Mouse (Mus musculus): ENCODE data around the gene Chuk. TPM values are rescaled to one million over a fixed set of nuclear protein-coding genes. Genes with fewer than 3 reads are reported as not detected.

Gene Chuk
- polyA plus RNA-seq, 1 experiment from 2014 or later: 32.8 TPM

DNA sequence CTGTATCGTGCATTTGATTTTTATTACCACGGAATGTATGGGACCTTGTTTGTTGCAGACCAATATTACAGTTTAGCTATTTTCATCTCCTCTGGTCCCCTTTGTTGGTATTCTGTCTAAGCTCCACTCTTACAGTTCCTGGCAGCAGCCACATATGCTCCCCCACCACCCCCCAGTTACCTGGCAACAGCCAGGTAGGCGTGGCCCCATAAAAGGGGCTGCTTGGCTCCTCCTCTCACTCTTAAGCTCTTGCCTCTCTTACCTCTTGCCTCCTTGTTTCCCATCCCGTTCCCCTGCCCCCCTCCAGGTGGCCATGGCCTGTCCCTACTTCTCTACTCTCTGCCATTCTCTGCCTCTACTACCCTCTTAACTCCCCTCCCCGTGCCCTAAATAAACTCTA, 36.1 kb downstream of the Chuk start:
- TF ChIP-seq CTCF (IDR thresholded peaks at IDR 0.05): no peak
- TF ChIP-seq EP300 (IDR thresholded peaks at IDR 0.05): no peak
- Histone ChIP-seq H3K27me3 (replicated peaks; ENCODE audit: insufficient read depth, low read length) (no peaks in the 10 kb centered on the region), H3K27ac (ENCODE audit: low read length) (no peak overlapping the region), H3K36me3 (ENCODE audit: insufficient read depth, low read length) (peaks cover 10% of the 10 kb centered on the region; the same call in 1 of the 2 replicates), H3K4me2 (replicated peaks; ENCODE audit: low read depth, low read length) (no peak overlapping the region), H3K9me3 (ENCODE audit: low read length) (no peaks in the 10 kb centered on the region), H3K4me1 (ENCODE audit: insufficient read depth, low read depth, low read length) (peaks cover 3% of the 10 kb centered on the region; the same call in 1 of the 2 replicates), H3K9ac (replicated peaks; ENCODE audit: low read depth) (no peak overlapping the region), H3K4me3 (ENCODE audit: low read depth, low read length) (no peak overlapping the region)
- DNase-seq (ENCODE audit: low spot score) (no peak), ATAC-seq (no peak)
- WGBS: 53% methylated on average over 5 of the region's 5 CpGs

DNA sequence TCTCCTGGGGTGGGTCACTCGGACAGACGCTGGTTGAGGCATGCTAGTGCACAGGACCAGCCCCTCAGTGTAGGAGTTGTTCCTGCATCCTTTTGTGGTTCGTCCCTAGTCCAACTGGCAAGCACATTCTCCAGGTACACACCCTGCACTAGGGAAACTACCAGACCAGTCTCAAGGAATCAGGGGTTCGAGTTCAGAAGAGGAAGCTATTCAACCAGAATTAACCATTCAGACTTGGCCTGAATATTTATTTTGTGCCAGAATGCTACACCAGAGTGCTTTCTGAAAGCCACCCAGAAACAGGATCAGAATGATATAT, 37.4 kb downstream of the Chuk start:
- peak overlapping the region; percentile 84 for H3K4me3 ChIP-seq (ENCODE audit: low read depth, low read length)

DNA sequence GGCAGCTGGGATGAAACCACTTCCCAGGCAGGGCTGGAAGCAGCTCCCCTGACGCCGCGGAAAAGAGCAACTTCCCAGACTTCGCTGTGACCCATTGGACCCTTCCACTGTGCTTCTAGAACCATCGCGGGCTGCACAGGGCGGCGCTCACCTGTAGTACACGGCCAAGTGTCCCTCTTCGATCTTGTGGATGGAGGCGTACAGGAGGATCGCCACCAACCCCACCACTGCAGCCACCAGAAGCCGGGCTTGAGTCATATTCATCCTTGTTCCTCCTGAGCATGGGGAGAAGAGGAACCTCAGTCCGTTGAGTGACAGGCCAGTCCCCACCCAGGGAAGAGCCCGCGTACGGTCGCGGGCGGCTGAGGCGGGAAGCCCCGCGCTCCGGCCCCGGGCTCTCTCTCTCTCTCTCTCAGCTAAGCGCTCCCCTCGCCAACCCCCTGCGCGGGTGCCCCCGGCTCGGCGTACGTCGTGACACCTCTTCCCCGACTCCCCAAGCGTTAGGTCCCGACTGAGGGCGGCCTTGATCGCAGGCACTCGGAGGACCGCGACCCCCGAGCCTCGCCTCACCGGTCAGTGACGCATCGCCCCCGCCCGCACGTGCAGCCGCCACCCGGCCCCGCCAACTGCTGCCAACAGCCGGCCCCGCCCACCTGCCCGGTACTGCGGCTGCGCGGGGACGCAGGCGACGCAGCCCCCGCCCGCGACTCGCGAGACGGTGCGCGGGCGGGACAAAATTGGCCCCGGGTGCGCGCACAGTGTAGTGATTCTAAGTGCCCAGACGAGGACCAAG, 38.0 kb downstream of the Chuk start, which contains the start of gene Erlin1:
Gene Erlin1 (minus strand): TSS at position 665 of the 793 bp plus-strand sequence.
- Histone ChIP-seq H3K9me3 (ENCODE audit: low read length) (no peaks in the 10 kb centered on the region), H3K27ac (ENCODE audit: low read length) (peak within 1 kb of the TSS; percentile 69), H3K4me2 (replicated peaks; ENCODE audit: low read depth, low read length) (peak within 1 kb of the TSS; percentile 89), H3K9ac (replicated peaks; ENCODE audit: low read depth) (peak within 1 kb of the TSS; percentile 60), H3K36me3 (ENCODE audit: insufficient read depth, low read length) (no peaks in the 10 kb centered on the region), H3K4me3 (ENCODE audit: low read depth, low read length) (peak within 1 kb of the TSS; percentile 84), H3K4me1 (ENCODE audit: insufficient read depth, low read depth, low read length) (peaks cover 3% of the 10 kb centered on the region; the same call in 1 of the 2 replicates), H3K27me3 (replicated peaks; ENCODE audit: insufficient read depth, low read length) (no peaks in the 10 kb centered on the region)
- TF ChIP-seq EP300 (IDR thresholded peaks at IDR 0.05): no peak
- no peak for TF ChIP-seq CTCF (IDR thresholded peaks at IDR 0.05)
- DNase-seq (ENCODE audit: low spot score) (peak; percentile 90), ATAC-seq (peak; percentile 89)
- WGBS: under 1% methylated on average over 55 of the region's 75 CpGs

More for the DNA sequence above, 37.4 kb downstream of the Chuk start:
- ATAC-seq: no peak
- peaks cover 3% of the 10 kb centered on the region; the same call in 1 of the 2 replicates for H3K4me1 ChIP-seq (ENCODE audit: insufficient read depth, low read depth, low read length)
- H3K9ac ChIP-seq (replicated peaks; ENCODE audit: low read depth): peak overlapping the region; percentile 60
- H3K27me3 ChIP-seq (replicated peaks; ENCODE audit: insufficient read depth, low read length): no peaks in the 10 kb centered on the region
- H3K4me2 ChIP-seq (replicated peaks; ENCODE audit: low read depth, low read length): peak overlapping the region; percentile 89
- H3K36me3 ChIP-seq (ENCODE audit: insufficient read depth, low read length): 0 out of 2 replicates have a peak, but pooled peaks cover 1% of the 10 kb centered on the region
- H3K27ac ChIP-seq (ENCODE audit: low read length): no peak overlapping the region
- H3K9me3 ChIP-seq (ENCODE audit: low read length): no peaks in the 10 kb centered on the region
- DNase-seq (ENCODE audit: low spot score): no peak
- TF ChIP-seq EP300 (IDR thresholded peaks at IDR 0.05): no peak
- TF ChIP-seq CTCF (IDR thresholded peaks at IDR 0.05): no peak
- WGBS: 10% methylated on average over 4 of the region's 4 CpGs

DNA sequence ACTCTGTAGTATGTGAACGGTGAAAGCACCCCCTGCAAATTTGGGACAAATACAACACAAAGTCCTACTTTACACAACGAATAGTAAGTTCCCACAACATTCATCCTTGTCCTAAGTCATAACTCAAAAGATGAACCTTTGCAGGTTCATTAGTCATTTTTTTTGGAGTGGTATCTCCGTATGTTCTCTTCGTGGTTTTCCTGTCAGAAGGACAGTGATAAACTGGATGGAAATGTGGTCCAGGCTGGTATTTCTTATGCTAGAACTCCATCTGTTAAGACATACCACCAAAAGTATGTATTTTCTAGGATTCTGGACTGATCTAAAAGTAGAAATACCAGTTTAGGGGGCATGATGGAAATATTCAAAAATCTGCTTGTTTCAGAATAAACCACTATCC, 39.0 kb downstream of the Chuk start:
- TF ChIP-seq CTCF (IDR thresholded peaks at IDR 0.05) (no peak), EP300 (IDR thresholded peaks at IDR 0.05) (no peak)
- H3K27ac ChIP-seq (ENCODE audit: low read length): no peak overlapping the region
- H3K4me1 ChIP-seq (ENCODE audit: insufficient read depth, low read depth, low read length): peaks cover 3% of the 10 kb centered on the region; the same call in 1 of the 2 replicates
- no peaks in the 10 kb centered on the region for H3K9me3 ChIP-seq (ENCODE audit: low read length)
- no peak overlapping the region for H3K4me3 ChIP-seq (ENCODE audit: low read depth, low read length)
- H3K4me2 ChIP-seq (replicated peaks; ENCODE audit: low read depth, low read length): peak overlapping the region; percentile 89
- ATAC-seq (no peak), DNase-seq (ENCODE audit: low spot score) (no peak)
- no peak overlapping the region for H3K9ac ChIP-seq (replicated peaks; ENCODE audit: low read depth)
- no peaks in the 10 kb centered on the region for H3K36me3 ChIP-seq (ENCODE audit: insufficient read depth, low read length)
- 67% methylated on average over 4 of the region's 4 CpGs for WGBS
- no peaks in the 10 kb centered on the region for H3K27me3 ChIP-seq (replicated peaks; ENCODE audit: insufficient read depth, low read length)

DNA sequence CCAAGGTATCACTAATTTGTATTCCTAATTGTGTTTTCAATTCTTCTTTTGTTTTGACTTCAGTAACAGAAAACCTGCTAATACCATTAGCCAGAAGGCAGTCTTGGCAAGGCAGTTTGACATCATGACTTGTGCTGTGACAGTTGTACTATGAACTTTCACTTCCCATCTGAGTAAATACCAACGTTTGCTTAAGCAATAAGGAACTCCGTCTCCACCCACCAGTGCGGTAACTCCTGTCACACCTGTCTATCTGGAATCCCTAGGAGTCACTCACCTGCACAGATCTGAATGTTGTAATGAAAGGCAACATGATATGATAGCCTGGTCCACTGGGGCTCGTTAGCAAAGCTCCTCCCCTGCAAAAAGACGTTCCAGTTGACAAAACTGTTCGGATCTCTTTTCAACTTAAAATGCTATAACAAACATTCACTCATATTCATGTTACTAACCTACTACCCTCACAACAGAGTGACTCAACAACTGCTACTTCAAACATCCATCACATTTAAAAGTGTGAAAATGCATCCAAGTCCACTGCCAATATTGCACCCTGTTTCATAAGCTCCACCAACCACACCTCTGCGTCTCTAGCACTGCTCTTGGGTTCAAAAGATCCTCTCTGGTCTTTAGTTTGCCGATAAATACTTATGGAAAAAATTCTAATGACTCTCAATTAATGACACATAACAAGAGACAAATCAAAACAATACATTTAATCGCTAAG, 39.8 kb downstream of the Chuk start:
- DNase-seq (ENCODE audit: low spot score): peak; percentile 32
- H3K4me3 ChIP-seq (ENCODE audit: low read depth, low read length): no peak overlapping the region
- TF ChIP-seq EP300 (IDR thresholded peaks at IDR 0.05) (no peak), CTCF (IDR thresholded peaks at IDR 0.05) (no peak)

DNA sequence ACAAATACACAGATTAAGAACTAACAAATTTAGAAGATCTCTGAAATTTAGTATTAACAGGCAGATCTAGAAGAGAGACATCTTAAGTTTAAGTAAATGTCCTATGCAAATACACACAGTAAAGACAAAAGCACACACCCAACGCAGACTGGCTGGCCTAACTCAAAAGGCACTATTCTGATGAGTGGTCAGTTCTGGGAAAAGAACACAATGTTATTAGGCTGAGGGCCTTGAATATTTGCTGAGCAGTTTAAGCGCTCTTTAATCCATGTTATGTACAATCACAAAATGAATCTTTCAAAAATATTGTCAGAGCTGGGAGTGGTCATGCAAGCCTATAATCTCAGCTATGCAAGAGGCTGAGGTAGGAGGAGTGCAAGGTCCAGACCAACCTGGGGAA, 42.5 kb downstream of the Chuk start:
- Histone ChIP-seq H3K4me1 (ENCODE audit: insufficient read depth, low read depth, low read length) (peaks cover 3% of the 10 kb centered on the region; the same call in 1 of the 2 replicates), H3K4me2 (replicated peaks; ENCODE audit: low read depth, low read length) (no peak overlapping the region), H3K27me3 (replicated peaks; ENCODE audit: insufficient read depth, low read length) (no peaks in the 10 kb centered on the region), H3K27ac (ENCODE audit: low read length) (peak overlapping the region; percentile 71), H3K9ac (replicated peaks; ENCODE audit: low read depth) (no peak overlapping the region), H3K9me3 (ENCODE audit: low read length) (no peaks in the 10 kb centered on the region), H3K4me3 (ENCODE audit: low read depth, low read length) (no peak overlapping the region), H3K36me3 (ENCODE audit: insufficient read depth, low read length) (peaks cover 11% of the 10 kb centered on the region; the same call in 1 of the 2 replicates)
- WGBS: 58% methylated on average over 2 of the region's 2 CpGs
- DNase-seq (ENCODE audit: low spot score) (peak; percentile 83), ATAC-seq (peak; percentile 87)
- TF ChIP-seq CTCF (IDR thresholded peaks at IDR 0.05): no peak
- TF ChIP-seq EP300 (IDR thresholded peaks at IDR 0.05): peak; percentile 98

More for the DNA sequence above, 39.8 kb downstream of the Chuk start:
- no peaks in the 10 kb centered on the region for H3K27me3 ChIP-seq (replicated peaks; ENCODE audit: insufficient read depth, low read length)
- peaks cover 4% of the 10 kb centered on the region; the same call in 1 of the 2 replicates for H3K36me3 ChIP-seq (ENCODE audit: insufficient read depth, low read length)
- no peaks in the 10 kb centered on the region for H3K9me3 ChIP-seq (ENCODE audit: low read length)
- peaks cover 3% of the 10 kb centered on the region; the same call in 1 of the 2 replicates for H3K4me1 ChIP-seq (ENCODE audit: insufficient read depth, low read depth, low read length)
- H3K4me2 ChIP-seq (replicated peaks; ENCODE audit: low read depth, low read length): no peak overlapping the region; the same call in 1 of the 2 replicates
- 56% methylated on average over 9 of the region's 9 CpGs for WGBS
- ATAC-seq: no peak
- H3K27ac ChIP-seq (ENCODE audit: low read length): no peak overlapping the region
- no peak overlapping the region for H3K9ac ChIP-seq (replicated peaks; ENCODE audit: low read depth)
